Mouse (Mus musculus) CD8-positive naive resting alpha-beta T cell, adult 57 days (primary cell): Measurements from ENCODE around the gene Olfr901. TPM values are rescaled to one million over a fixed set of nuclear protein-coding genes. Genes with fewer than 3 reads are reported as not detected.

ENCODE experiments used
- total RNA-seq: library from RNA; stranded (reverse); gene quantifications from one replicate; pipeline ENCODE4 v1.2.4, GENCODE M21; 2023

Gene Olfr901
- total RNA-seq, result not detected

DNA sequence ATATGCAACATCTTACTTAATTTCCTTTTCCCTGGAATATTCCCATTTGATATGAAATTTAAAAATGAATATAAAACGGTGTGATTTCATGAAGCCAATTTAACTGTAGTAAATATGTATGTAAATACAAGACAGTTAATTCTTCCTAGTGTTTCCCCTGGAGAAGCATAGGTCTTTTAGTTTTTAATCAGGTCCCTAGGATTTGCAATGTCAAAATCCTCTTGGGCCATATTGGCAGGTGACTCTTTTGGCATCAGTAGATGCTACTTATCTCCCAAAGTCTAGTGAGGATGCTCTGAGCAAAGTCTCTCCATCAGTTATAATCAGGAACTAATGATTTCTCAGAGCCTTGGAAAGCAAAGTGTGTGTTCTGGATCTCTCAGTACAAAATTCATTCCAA is at the start of gene Olfr901:
Olfr901 (plus strand) TSS at position 301 of the 400 bp plus-strand sequence.

DNA sequence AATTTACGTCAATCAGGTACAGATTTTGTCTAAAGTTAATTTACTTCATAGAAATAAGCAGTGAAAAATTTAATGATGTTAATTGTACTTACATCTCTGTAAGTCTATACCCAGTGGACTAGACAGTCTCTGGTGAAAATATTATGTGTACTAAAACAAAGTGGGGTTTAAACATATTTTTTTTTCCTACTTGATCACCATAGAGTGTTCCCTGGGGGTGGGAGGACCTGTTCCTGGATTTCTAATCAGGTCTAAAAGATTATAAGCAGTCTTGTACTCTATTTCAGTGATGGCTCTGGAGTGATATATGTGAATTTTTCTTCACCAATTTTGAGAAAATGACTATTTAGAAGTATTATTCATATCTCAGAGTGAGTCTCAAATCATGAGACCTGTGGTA is 27.9 kb upstream of the Olfr901 start, which contains the start of gene Olfr147:
Olfr147 (plus strand) TSS at position 301 of the 400 bp plus-strand sequence.

DNA sequence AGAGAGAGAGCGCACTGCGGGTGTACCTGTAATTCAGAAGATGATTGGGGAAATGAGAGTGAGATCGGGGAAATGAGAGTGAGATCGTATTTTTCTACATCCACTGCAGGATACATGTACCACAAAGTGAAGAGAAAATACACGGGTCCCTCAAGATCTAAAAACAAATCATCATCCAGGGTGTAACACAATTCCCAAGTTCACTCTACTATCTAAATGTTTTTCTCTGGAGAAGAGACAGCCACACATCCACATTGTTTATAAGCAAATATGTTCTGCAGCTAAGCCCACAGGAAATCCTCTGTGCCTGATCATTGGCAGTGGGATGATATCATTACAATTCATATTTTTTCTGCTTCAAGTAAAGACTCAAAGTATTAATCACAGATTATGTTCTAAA is 18.1 kb downstream of the Olfr901 start, which contains the start of gene Olfr902:
Olfr902 (plus strand) TSS at position 301 of the 400 bp plus-strand sequence.

DNA sequence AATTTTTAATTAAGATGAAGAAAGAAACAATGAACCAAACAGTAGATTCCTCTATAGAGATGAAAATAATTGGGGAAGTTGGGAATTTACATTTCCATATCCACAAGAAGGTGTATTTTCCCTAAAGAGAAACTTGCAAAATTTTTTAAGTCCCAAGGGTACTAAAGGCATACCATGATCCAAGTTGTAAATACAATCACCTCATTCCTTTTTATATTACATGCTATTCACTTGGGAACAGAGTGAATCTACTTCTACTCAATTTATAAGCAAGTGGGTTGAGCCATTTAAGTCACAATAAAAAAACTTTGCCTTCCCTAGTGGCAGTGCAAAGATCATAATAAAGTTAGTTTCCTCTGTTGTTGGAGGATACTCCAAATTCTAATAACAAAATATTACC is 33.6 kb downstream of the Olfr901 start, which contains the start of gene Olfr904:
Olfr904 (plus strand) TSS at position 301 of the 400 bp plus-strand sequence.

DNA sequence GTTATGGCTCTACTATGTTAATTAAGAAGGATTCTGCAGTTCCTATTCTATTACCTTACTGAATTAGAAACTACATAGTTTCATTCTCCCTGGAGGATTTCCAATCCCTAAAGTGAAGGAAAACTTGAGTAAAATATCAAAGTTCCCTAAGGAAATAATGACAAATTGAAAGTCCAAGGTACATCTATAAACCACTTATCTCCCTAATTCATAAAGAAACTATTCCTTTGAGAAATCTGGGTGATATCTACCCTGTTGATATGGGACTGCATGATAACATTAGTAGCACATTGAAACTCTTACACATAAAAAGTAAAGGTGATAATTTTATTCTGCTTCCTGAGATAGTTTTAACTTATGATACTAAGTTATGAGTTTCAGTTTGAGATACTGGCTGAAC is 41.6 kb downstream of the Olfr901 start, which contains the start of gene Olfr905:
Olfr905 (plus strand) TSS at position 301 of the 400 bp plus-strand sequence.

Other genes with a start within 250 kb of the Olfr901 start
- gene Olfr891, start 248.6 kb upstream of the Olfr901 start, total RNA-seq, result not detected
- not detected for gene Olfr893, start 221.1 kb upstream of the Olfr901 start, total RNA-seq
- gene Olfr894, start 211.4 kb upstream of the Olfr901 start, total RNA-seq, result not detected
- not detected for gene Olfr143, start 176.7 kb upstream of the Olfr901 start, total RNA-seq
- not detected for gene Olfr895, start 161.6 kb upstream of the Olfr901 start, total RNA-seq
- gene Olfr896-ps1, start 138.3 kb upstream of the Olfr901 start, total RNA-seq, result not detected
- not detected for gene Olfr25, start 100.4 kb upstream of the Olfr901 start, total RNA-seq
- not detected for gene Olfr898, start 81.0 kb upstream of the Olfr901 start, total RNA-seq
- gene Olfr250, start 62.6 kb upstream of the Olfr901 start, total RNA-seq, result not detected
- gene Olfr251, start 52.4 kb upstream of the Olfr901 start, total RNA-seq, result not detected
- not detected for gene Olfr147, start 27.8 kb upstream of the Olfr901 start, total RNA-seq
- not detected for gene Olfr902, start 18.2 kb downstream of the Olfr901 start, total RNA-seq
- gene Olfr904, start 33.7 kb downstream of the Olfr901 start, total RNA-seq, result not detected
- 0.12 TPM for gene Olfr905, start 41.7 kb downstream of the Olfr901 start, total RNA-seq
- not detected for gene Olfr906, start 57.6 kb downstream of the Olfr901 start, total RNA-seq
- not detected for gene Olfr907, start 66.3 kb downstream of the Olfr901 start, total RNA-seq
- gene Olfr911-ps1, start 92.1 kb downstream of the Olfr901 start, total RNA-seq, result not detected
- gene Olfr910, start 108.4 kb downstream of the Olfr901 start, total RNA-seq, result not detected
- not detected for gene Olfr912, start 150.7 kb downstream of the Olfr901 start, total RNA-seq
- gene Olfr913, start 163.3 kb downstream of the Olfr901 start, total RNA-seq, result not detected
- gene Olfr914, start 175.6 kb downstream of the Olfr901 start, total RNA-seq, result not detected
- gene Olfr916, start 230.4 kb downstream of the Olfr901 start, total RNA-seq, result not detected
- gene Olfr917, start 236.4 kb downstream of the Olfr901 start, total RNA-seq, result not detected
- gene Olfr918, start 245.1 kb downstream of the Olfr901 start, total RNA-seq, result not detected